Mouse (Mus musculus) liver, adult 2 months (tissue): ENCODE measurements around the gene Csf1.

Experiments used
- CTCF ChIP-seq: fragments of 200-500 bp; IDR thresholded peaks from 2 replicates; pipeline ENCODE4 v1.5.1; 2011; ENCODE audit warnings: low read depth, low read length, control low read depth
- POLR2A ChIP-seq: fragments of 200-500 bp; IDR thresholded peaks from 2 replicates; pipeline ENCODE4 v1.6.1; 2011; ENCODE audit warnings: low read length, control low read depth; ENCODE audit not compliant: insufficient read depth; ENCODE audit errors: extremely low read depth

DNA sequence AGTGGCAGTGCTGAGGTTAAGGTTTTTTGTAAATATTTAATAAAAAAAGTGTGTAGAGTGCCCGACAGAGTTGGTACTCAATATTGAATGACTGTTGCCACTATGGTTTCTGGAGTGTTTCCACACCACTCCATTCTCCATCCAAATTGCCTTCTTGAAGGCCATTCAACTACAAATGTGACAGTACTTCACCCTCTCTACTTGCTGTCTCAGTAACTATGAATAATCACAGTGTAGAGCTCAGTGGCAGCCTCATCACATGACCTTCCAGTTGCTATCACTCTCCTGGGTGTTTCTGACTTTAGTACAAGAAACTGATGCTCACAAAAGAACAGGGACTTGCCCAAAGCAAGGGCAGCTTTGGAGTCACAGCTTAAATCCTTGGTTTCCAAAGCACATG is 44.3 kb downstream of the Csf1 start:
- TF ChIP-seq CTCF: no peak
- no peak for TF ChIP-seq POLR2A
